31 mouse cellular contexts compared by ENCODE assay signal in the genomic region with DNA sequence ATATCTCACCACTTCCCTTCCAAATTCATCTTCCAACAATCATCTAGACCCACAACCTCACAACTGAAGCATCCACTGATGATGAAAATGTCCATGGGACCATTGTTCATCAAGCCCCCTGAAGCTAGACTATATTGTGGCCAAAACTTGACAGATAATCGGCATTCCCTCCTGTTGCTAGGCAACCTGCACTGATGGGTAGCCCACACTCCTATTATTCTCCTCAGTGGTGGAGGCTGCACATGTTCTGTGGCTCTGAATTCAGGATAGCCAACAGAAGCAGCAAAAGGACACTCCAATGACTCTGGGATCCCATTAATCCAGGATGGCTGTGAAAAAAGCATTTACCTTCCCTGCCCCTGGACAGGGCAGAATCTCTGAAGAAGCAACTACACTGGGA. TPM values are rescaled to one million over a fixed set of nuclear protein-coding genes. Genes with fewer than 3 reads are reported as not detected.
A peak's percentile ranks its signal among the peaks of the same experiment; 100 is the strongest.
DNase-seq lines count a peak whose midpoint lies in the region; ATAC-seq and TF ChIP-seq lines count a peak whose summit lies in the region.
"Had no signal": no experiment of that assay in that cellular context is flagged by ENCODE, and none has a peak within 500 bp of the region (broad histone marks: within the 10 kb centered on the region; RNA-seq: fewer than 3 reads in every experiment).

No protein-coding gene starts in this region.

- no peak overlapping the region for H3K9ac ChIP-seq in hindbrain, embryonic 13.5 days
- no peak overlapping the region for H3K9ac ChIP-seq in neural tube, embryonic 15.5 days (replicated peaks)
- no peak overlapping the region for H3K9ac ChIP-seq in hindbrain, postnatal 0 days (replicated peaks; ENCODE audit: low read length)
- H3K9ac ChIP-seq: embryonic facial prominence, embryonic 12.5 days; forebrain, postnatal 0 days; heart, embryonic 15.5 days; liver, embryonic 14.5 days had no signal

- H3K4me2 ChIP-seq in hindbrain, embryonic 13.5 days: no peak overlapping the region
- no peak overlapping the region for H3K4me2 ChIP-seq in neural tube, embryonic 15.5 days
- no peak overlapping the region for H3K4me2 ChIP-seq in hindbrain, postnatal 0 days (ENCODE audit: low read depth, low read length)
- H3K4me2 ChIP-seq: embryonic facial prominence, embryonic 12.5 days; heart, embryonic 15.5 days had no signal

- WGBS in hindbrain, embryonic 10.5 days: 38% methylated on average over 1 of the region's 1 CpGs
- 17% methylated on average over 1 of the region's 1 CpGs for WGBS in hindbrain, embryonic 13.5 days
- WGBS in neural tube, embryonic 15.5 days: 14% methylated on average over 1 of the region's 1 CpGs
- 3% methylated on average over 1 of the region's 1 CpGs for WGBS in hindbrain, postnatal 0 days

- no peaks in the 10 kb centered on the region for H3K9me3 ChIP-seq in hindbrain, embryonic 10.5 days
- no peaks in the 10 kb centered on the region for H3K9me3 ChIP-seq in hindbrain, embryonic 13.5 days
- no peaks in the 10 kb centered on the region for H3K9me3 ChIP-seq in neural tube, embryonic 15.5 days (replicated peaks)
- no peaks in the 10 kb centered on the region for H3K9me3 ChIP-seq in hindbrain, postnatal 0 days (ENCODE audit: low read length)
- H3K9me3 ChIP-seq: embryonic facial prominence, embryonic 12.5 days; forebrain, embryonic 10.5 days; G1E; heart, embryonic 15.5 days had no signal

- H3K27ac ChIP-seq in hindbrain, embryonic 10.5 days: no peak overlapping the region
- no peak overlapping the region for H3K27ac ChIP-seq in hindbrain, embryonic 13.5 days
- no peak overlapping the region for H3K27ac ChIP-seq in neural tube, embryonic 15.5 days (replicated peaks)
- no peak overlapping the region for H3K27ac ChIP-seq in hindbrain, postnatal 0 days
- H3K27ac ChIP-seq: embryonic facial prominence, embryonic 12.5 days; forebrain, embryonic 10.5 days; heart, embryonic 15.5 days; kidney, postnatal 0 days; liver, embryonic 14.5 days; macrophage had no signal

- H3K4me3 ChIP-seq in hindbrain, embryonic 10.5 days: no peak overlapping the region
- H3K4me3 ChIP-seq in hindbrain, embryonic 13.5 days: no peak overlapping the region
- no peak overlapping the region for H3K4me3 ChIP-seq in neural tube, embryonic 15.5 days (replicated peaks)
- no peak overlapping the region for H3K4me3 ChIP-seq in hindbrain, postnatal 0 days (ENCODE audit: low read length)
- H3K4me3 ChIP-seq: embryonic facial prominence, embryonic 12.5 days; forebrain, embryonic 10.5 days; heart, embryonic 15.5 days had no signal

- peaks cover 10% of the 10 kb centered on the region for H3K4me1 ChIP-seq in hindbrain, embryonic 10.5 days (replicated peaks)
- peaks cover 9% of the 10 kb centered on the region; the same call in 1 of the 2 replicates for H3K4me1 ChIP-seq in hindbrain, embryonic 13.5 days (replicated peaks)
- H3K4me1 ChIP-seq in neural tube, embryonic 15.5 days: peaks cover 4% of the 10 kb centered on the region
- H3K4me1 ChIP-seq in hindbrain, postnatal 0 days (ENCODE audit: insufficient read depth, low read length): 0 out of 2 replicates have a peak, but pooled peaks cover 9% of the 10 kb centered on the region
- H3K4me1 ChIP-seq: embryonic facial prominence, embryonic 12.5 days; heart, embryonic 15.5 days had no signal

- DNase-seq in hindbrain, embryonic 10.5 days (ENCODE audit: low spot score): peak; percentile 25
- DNase-seq in neural tube, embryonic 10.5 days (ENCODE audit: extremely low spot score, low spot score): no peak
- DNase-seq in hindbrain, postnatal 0 days (ENCODE audit: low spot score): peak; percentile 38
- DNase-seq in spleen, postnatal 36 days (ENCODE audit: low spot score in 2 of 2): no peak
- DNase-seq in frontal cortex, adult 2 months (ENCODE audit: extremely low spot score in 1 of 2, low spot score in 1 of 2): no peak
- DNase-seq in cerebellum, postnatal 14 days: no peak
- DNase-seq: adrenal gland, postnatal 10 days; cerebellum, adult 11-12 months; cerebellum, adult 9-11 months; forebrain, postnatal 0 days; gastrocnemius, postnatal 10 days; kidney, adult 8-10 months; kidney, postnatal 4 days; layer of hippocampus, postnatal 36 days; liver; lung, adult 2 months; lung, postnatal 10 days; retina, postnatal 1 day; right cerebral cortex, postnatal 14 days; thymus, postnatal 14 days had no signal

- TF ChIP-seq CTCF in hindbrain, postnatal 0 days (IDR thresholded peaks at IDR 0.05; ENCODE audit: low read depth): no peak

- H3K36me3 ChIP-seq in hindbrain, embryonic 10.5 days: no peaks in the 10 kb centered on the region
- H3K36me3 ChIP-seq in hindbrain, embryonic 13.5 days: no peaks in the 10 kb centered on the region
- H3K36me3 ChIP-seq in neural tube, embryonic 15.5 days: no peaks in the 10 kb centered on the region
- H3K36me3 ChIP-seq in hindbrain, postnatal 0 days (ENCODE audit: insufficient read depth, low read length): no peaks in the 10 kb centered on the region
- H3K36me3 ChIP-seq: embryonic facial prominence, embryonic 12.5 days; forebrain, embryonic 10.5 days; G1E; heart, embryonic 15.5 days had no signal

- no peaks in the 10 kb centered on the region for H3K27me3 ChIP-seq in hindbrain, embryonic 10.5 days (ENCODE audit: insufficient read depth, poor library complexity, severe bottlenecking)
- H3K27me3 ChIP-seq in hindbrain, embryonic 13.5 days: no peaks in the 10 kb centered on the region
- H3K27me3 ChIP-seq in neural tube, embryonic 15.5 days (replicated peaks): no peaks in the 10 kb centered on the region
- H3K27me3 ChIP-seq in hindbrain, postnatal 0 days (ENCODE audit: insufficient read depth, low read length): no peaks in the 10 kb centered on the region
- H3K27me3 ChIP-seq: embryonic facial prominence, embryonic 12.5 days; heart, embryonic 15.5 days had no signal

- no peak for ATAC-seq in hindbrain, embryonic 13.5 days (ENCODE audit: low FRiP score)
- 0 out of 2 replicates have a peak, but pooled peaks have one; percentile 40 for ATAC-seq in neural tube, embryonic 15.5 days (ENCODE audit: low FRiP score)
- no peak for ATAC-seq in hindbrain, postnatal 0 days
- ATAC-seq: forebrain, postnatal 0 days; intestine, embryonic 16.5 days; Patski had no signal

RNA-seq across cellular contexts. Expression of a gene that starts 40.8 kb away (rescaled TPM):
- 2.1 and 5.5 TPM in 2 replicates for polyA plus RNA-seq in hindbrain, embryonic 10.5 days (2016; fragmentation: Nextera tagmentation; extraction: Ambion mirVana)
- 25.9 TPM in 2 replicates for polyA plus RNA-seq in hindbrain, embryonic 13.5 days (2015; fragmentation: Nextera tagmentation; extraction: Ambion mirVana)
- 49.9 and 50.0 TPM in 2 replicates for polyA plus RNA-seq in neural tube, embryonic 15.5 days (2015; fragmentation: Nextera tagmentation; extraction: Ambion mirVana)
- total RNA-seq in hindbrain, postnatal 0 days (2014; rRNA removed): 204 and 226 TPM in 2 replicates
- 41.9 and 42.8 TPM in 2 replicates for polyA plus RNA-seq in hindbrain, postnatal 0 days (2015; fragmentation: Nextera tagmentation; extraction: Ambion mirVana)
- 111 and 123 TPM in 2 replicates for polyA plus RNA-seq in frontal cortex, adult 2 months (2012; rRNA removed)
- polyA plus RNA-seq: macrophage, Patski had no signal

Comparison
In these comparisons a context has a peak if more than half of its experiments do, and no peak if none do; other contexts are left out.
1. DNase-seq: peak in hindbrain, embryonic 10.5 days (single experiment) and hindbrain, postnatal 0 days (single experiment); none in neural tube, embryonic 10.5 days (single experiment), spleen, postnatal 36 days (0 of 2), frontal cortex, adult 2 months (0 of 2) and cerebellum, postnatal 14 days (0 of 2).